Mouse (Mus musculus) testis, adult 2 months (tissue): ENCODE results near the gene Defb29.

ENCODE experiments used
- CTCF ChIP-seq: fragments of 200-500 bp; IDR thresholded peaks from 2 replicates; pipeline ENCODE4 v1.5.1; 2012; ENCODE audit warnings: low read depth, mild to moderate bottlenecking, inconsistent platforms, low read length, moderate library complexity; ENCODE audit not compliant: control insufficient read depth, insufficient read depth, insufficient replicate concordance
- POLR2A ChIP-seq: fragments of 200-500 bp; IDR thresholded peaks from 2 replicates; pipeline ENCODE4 v1.6.1; 2012; ENCODE audit warnings: low read depth, mild to moderate bottlenecking, inconsistent platforms, low read length, moderate library complexity; ENCODE audit not compliant: control insufficient read depth

GRCm38 (mm10) chr2:152580612-152581011 is 40.7 kb upstream of the Defb29 start:
- TF ChIP-seq POLR2A: no peak
- no peak for TF ChIP-seq CTCF
